Mouse (Mus musculus): Measurements from ENCODE around the gene Atp6v1e1. TPM values are rescaled to one million over a fixed set of nuclear protein-coding genes. Genes with fewer than 3 reads are reported as not detected.

Atp6v1e1 gene
- polyA plus RNA-seq (2012; rRNA removed) = 166 and 171 TPM in 2 replicates

GRCm38 (mm10) chr6:120822307-120822928, at the start of gene Atp6v1e1:
Gene Atp6v1e1, minus strand, starts transcription at chr6:120822793.

DNA sequence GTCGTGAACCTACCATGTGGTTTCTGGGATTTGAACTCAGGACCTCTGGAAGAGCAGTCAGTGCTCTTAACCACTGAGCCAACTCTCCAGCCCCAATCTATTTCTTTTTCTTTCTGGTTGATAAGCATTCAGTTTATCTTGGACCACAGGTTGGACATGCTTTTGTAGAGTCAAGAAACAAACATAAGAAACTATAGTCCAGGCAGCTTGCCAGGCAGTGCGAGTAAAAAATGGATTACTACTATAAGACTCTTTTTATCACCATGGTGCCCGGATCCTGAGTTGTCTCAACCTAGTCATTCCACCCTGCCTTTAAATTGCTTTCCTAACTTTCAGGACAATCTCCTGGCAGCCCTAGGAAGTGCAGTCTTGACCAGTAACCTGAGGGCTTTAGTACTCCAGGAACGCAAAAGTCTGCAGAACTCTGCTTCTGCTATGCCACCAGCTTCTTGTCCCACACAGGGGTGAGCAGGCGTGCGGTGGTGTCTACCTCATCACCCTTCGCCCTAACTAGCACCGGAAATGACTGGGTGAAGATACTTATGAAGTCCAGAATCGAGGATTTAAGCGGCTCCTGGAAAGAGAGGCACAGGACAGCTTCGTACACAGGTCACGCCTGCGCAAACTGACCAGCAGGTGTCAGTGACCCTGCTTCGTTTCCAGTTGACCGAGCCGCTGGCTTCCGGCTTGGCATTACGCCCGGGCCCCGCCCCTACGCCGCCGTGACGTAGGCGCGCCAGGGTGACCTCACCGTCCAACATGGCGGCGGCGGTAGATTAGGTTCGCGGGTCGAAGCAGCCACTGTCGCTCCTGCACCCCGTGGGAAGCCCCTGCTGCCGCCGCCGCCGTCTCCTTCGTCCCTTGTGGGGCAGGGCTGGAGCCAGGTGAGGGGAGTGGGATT, 13.1 kb upstream of the Atp6v1e1 start, which contains the start of gene Bcl2l13:
Bcl2l13 (plus strand) TSS at position 739 of the 901 bp plus-strand sequence.

DNA sequence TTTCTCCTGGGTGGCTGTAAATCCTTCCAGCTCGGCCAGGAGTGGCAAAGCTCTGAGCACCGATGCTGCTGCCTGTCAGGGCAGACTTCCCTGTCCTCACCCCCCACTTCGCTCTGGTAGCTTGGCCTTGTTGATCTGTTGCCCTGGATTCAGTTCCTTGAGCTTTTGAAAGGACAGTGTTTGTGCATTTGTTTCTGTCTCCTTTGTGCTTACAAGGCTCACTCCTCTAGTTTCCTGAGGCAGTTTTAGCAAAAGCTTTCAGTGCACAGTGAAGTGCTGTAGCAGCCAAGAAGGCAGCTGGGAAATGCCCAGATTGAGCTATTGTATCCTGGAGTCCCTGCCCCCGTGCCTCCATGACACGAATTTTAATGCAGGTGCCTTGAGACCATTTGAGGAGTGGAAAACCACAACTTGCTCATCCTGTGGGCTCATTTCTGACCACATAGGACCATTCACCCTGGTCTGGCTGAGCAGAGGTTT, 49.4 kb downstream of the Atp6v1e1 start, which contains the start of gene Slc25a18:
Slc25a18 (plus strand) TSS at position 430 of the 480 bp plus-strand sequence.

Other genes starting within 250 kb of the Atp6v1e1 start
- 9.9 and 12.6 TPM in 2 replicates for gene Cecr2, start 156.4 kb downstream of the Atp6v1e1 start, polyA plus RNA-seq (2012; rRNA removed)
- gene Slc25a18, start 49.2 kb downstream of the Atp6v1e1 start, polyA plus RNA-seq (2012; rRNA removed) = 6.2 and 7.1 TPM in 2 replicates
- gene Bcl2l13, start 13.4 kb upstream of the Atp6v1e1 start, polyA plus RNA-seq (2012; rRNA removed) = 23.8 and 27.8 TPM in 2 replicates
- 21.2 and 21.9 TPM in 2 replicates for gene Bid, start 94.1 kb upstream of the Atp6v1e1 start, polyA plus RNA-seq (2012; rRNA removed)

All from central nervous system, embryonic 14 days (tissue).